Mouse (Mus musculus) CH12.LX (cell line): Measurements from ENCODE around the gene Stxbp1. TPM values are rescaled to one million over a fixed set of nuclear protein-coding genes. Genes with fewer than 3 reads are reported as not detected.

Experiments
- DNase-seq: peaks from one replicate; pipeline ENCODE4 v3.0.0-alpha.2; 2013; ENCODE audit errors: extremely low read depth
- H3K27ac ChIP-seq: 2 replicates; pipeline ENCODE4 v1.5.1; 2012; ENCODE audit warnings: low read depth, mild to moderate bottlenecking, control low read depth, moderate library complexity; ENCODE audit not compliant: insufficient read depth
- H3K27me3 ChIP-seq: replicated peaks from 2 replicates; pipeline ENCODE3; 2012; ENCODE audit warnings: inconsistent platforms
- H3K36me3 ChIP-seq, 2 experiments: replicated peaks in 1 of 2; 2 replicates each; pipeline versions ENCODE3 to v1.6.1; 2012; ENCODE audit warnings: inconsistent platforms in 1 of 2, low read length in 1 of 2, mild to moderate bottlenecking in 1 of 2, mixed read lengths in 1 of 2, moderate library complexity in 1 of 2; ENCODE audit not compliant: control insufficient read depth in 1 of 2, insufficient read depth in 1 of 2
- H3K4me1 ChIP-seq, 2 experiments: 2 replicates each; pipeline ENCODE4 v1.6.1; 2012; ENCODE audit warnings: inconsistent platforms in 1 of 2, moderate library complexity in 1 of 2; ENCODE audit not compliant: insufficient read depth in 2 of 2, control insufficient read depth in 1 of 2
- H3K4me2 ChIP-seq: 2 replicates; pipeline ENCODE4 v1.6.1; 2012; ENCODE audit warnings: low read depth, mild to moderate bottlenecking, control low read depth; ENCODE audit not compliant: poor library complexity, insufficient read depth, severe bottlenecking
- H3K4me3 ChIP-seq, 3 experiments: fragments of 150-350 bp in 1 of 3; sonication (generic) in 1 of 3; replicated peaks in 1 of 3; 2 replicates each; pipeline versions ENCODE3 to v1.5.1; 2011 to 2012; ENCODE audit warnings: low read depth in 2 of 3, low read length in 2 of 3, mild to moderate bottlenecking in 2 of 3, moderate library complexity in 2 of 3, control low read depth in 1 of 3, improper control_type of control experiment in 1 of 3, inconsistent platforms in 1 of 3, mixed read lengths in 1 of 3; ENCODE audit not compliant: poor library complexity in 1 of 3
- H3K79me2 ChIP-seq: replicated peaks from 2 replicates; pipeline ENCODE4 v1.6.1; 2012; ENCODE audit warnings: mild to moderate bottlenecking, moderate library complexity; ENCODE audit not compliant: control insufficient read depth, poor library complexity, insufficient read depth, severe bottlenecking; ENCODE audit errors: extremely low read depth
- H3K9ac ChIP-seq: 2 replicates; pipeline ENCODE4 v1.6.1; 2012; ENCODE audit warnings: low read depth, mild to moderate bottlenecking, control low read depth, moderate library complexity; ENCODE audit not compliant: insufficient read depth
- H3K9me3 ChIP-seq: replicated peaks from 2 replicates; pipeline ENCODE3; 2012; ENCODE audit warnings: low read length, inconsistent platforms, mixed read lengths
- BHLHE40 ChIP-seq: IDR thresholded peaks from 2 replicates; pipeline ENCODE4 v1.6.1; 2011; ENCODE audit warnings: mild to moderate bottlenecking, low read depth, low read length, improper control_type of control experiment
- CHD1 ChIP-seq: IDR thresholded peaks from 2 replicates; pipeline ENCODE4 v1.6.1; 2012; ENCODE audit warnings: low read depth, low read length, improper control_type of control experiment, inconsistent platforms
- CHD2 ChIP-seq: IDR thresholded peaks from 2 replicates; pipeline ENCODE4 v1.6.1; 2011; ENCODE audit warnings: low read length, improper control_type of control experiment
- CTCF ChIP-seq, 2 experiments: IDR thresholded peaks in 1 of 2; conservative IDR thresholded peaks in 1 of 2; 2 replicates each; pipeline ENCODE4 v1.5.1; 2011 to 2012; ENCODE audit warnings: low read depth in 2 of 2, low read length in 2 of 2, improper control_type of control experiment in 1 of 2, inconsistent platforms in 1 of 2, mild to moderate bottlenecking in 1 of 2, moderate library complexity in 1 of 2
- E2F4 ChIP-seq: IDR thresholded peaks from 2 replicates; pipeline ENCODE4 v1.6.1; 2011; ENCODE audit warnings: low read depth, low read length, improper control_type of control experiment; ENCODE audit not compliant: insufficient replicate concordance
- ELF1 ChIP-seq: IDR thresholded peaks from 2 replicates; pipeline ENCODE4 v1.6.1; 2014; ENCODE audit warnings: low read depth, mild to moderate bottlenecking, inconsistent platforms, low read length, improper control_type of control experiment
- EP300 ChIP-seq: IDR thresholded peaks from 2 replicates; pipeline ENCODE4 v1.6.1; 2011; ENCODE audit warnings: low read length, improper control_type of control experiment
- ETS1 ChIP-seq: conservative IDR thresholded peaks from 2 replicates; pipeline ENCODE4 v1.6.1; 2012; ENCODE audit warnings: low read depth, mild to moderate bottlenecking, inconsistent platforms, low read length, improper control_type of control experiment, moderate library complexity
- GABPA ChIP-seq: IDR thresholded peaks from 2 replicates; pipeline ENCODE4 v1.6.1; 2012; ENCODE audit warnings: low read depth, low read length, improper control_type of control experiment, inconsistent platforms; ENCODE audit not compliant: insufficient replicate concordance
- IRF4 ChIP-seq: IDR thresholded peaks from 2 replicates; pipeline ENCODE4 v1.6.1; 2014; ENCODE audit warnings: low read depth, mild to moderate bottlenecking, inconsistent platforms, low read length, improper control_type of control experiment
- KAT2A ChIP-seq: IDR thresholded peaks from 2 replicates; pipeline ENCODE4 v1.6.1; 2012; ENCODE audit warnings: low read length, improper control_type of control experiment, inconsistent platforms; ENCODE audit not compliant: insufficient replicate concordance
- MAFK ChIP-seq: IDR thresholded peaks from 2 replicates; pipeline ENCODE4 v1.6.1; 2011; ENCODE audit warnings: low read length, improper control_type of control experiment; ENCODE audit not compliant: insufficient replicate concordance
- MAX ChIP-seq: IDR thresholded peaks from 2 replicates; pipeline ENCODE4 v1.6.1; 2011; ENCODE audit warnings: low read length, improper control_type of control experiment
- MYC ChIP-seq: IDR thresholded peaks from 2 replicates; pipeline ENCODE4 v1.6.1; 2011; ENCODE audit warnings: low read depth, mild to moderate bottlenecking, improper control_type of control experiment, low read length
- NELFE ChIP-seq: IDR thresholded peaks from 2 replicates; pipeline ENCODE4 v1.6.1; 2011; ENCODE audit warnings: low read depth, low read length, improper control_type of control experiment
- NRF1 ChIP-seq: IDR thresholded peaks from 2 replicates; pipeline ENCODE4 v1.6.1; 2014; ENCODE audit warnings: low read depth, mild to moderate bottlenecking, inconsistent platforms, low read length, improper control_type of control experiment, moderate library complexity
- PAX5 ChIP-seq: IDR thresholded peaks from 2 replicates; pipeline ENCODE4 v1.6.1; 2012; ENCODE audit warnings: low read length, inconsistent platforms, mixed read lengths
- POLR2A ChIP-seq: IDR thresholded peaks from 2 replicates; pipeline ENCODE4 v1.6.1; 2011; ENCODE audit warnings: low read depth, mild to moderate bottlenecking, improper control_type of control experiment, low read length
- RAD21 ChIP-seq: IDR thresholded peaks from 2 replicates; pipeline ENCODE4 v1.6.1; 2011; ENCODE audit warnings: low read depth, mild to moderate bottlenecking, low read length, improper control_type of control experiment, moderate library complexity
- RCOR1 ChIP-seq: conservative IDR thresholded peaks from 2 replicates; pipeline ENCODE4 v1.6.1; 2012; ENCODE audit warnings: low read depth, mild to moderate bottlenecking, inconsistent platforms, low read length, improper control_type of control experiment
- SIN3A ChIP-seq: IDR thresholded peaks from 2 replicates; pipeline ENCODE4 v1.6.1; 2012; ENCODE audit warnings: low read length, improper control_type of control experiment, inconsistent platforms
- SMC3 ChIP-seq: IDR thresholded peaks from 2 replicates; pipeline ENCODE4 v1.6.1; 2011; ENCODE audit warnings: low read depth, low read length, improper control_type of control experiment
- TCF12 ChIP-seq: IDR thresholded peaks from 2 replicates; pipeline ENCODE4 v1.6.1; 2014; ENCODE audit warnings: low read depth, mild to moderate bottlenecking, inconsistent platforms, low read length, improper control_type of control experiment
- UBTF ChIP-seq: IDR thresholded peaks from 2 replicates; pipeline ENCODE4 v1.6.1; 2012; ENCODE audit warnings: low read depth, mild to moderate bottlenecking, inconsistent platforms, low read length, improper control_type of control experiment, moderate library complexity
- ZNF384 ChIP-seq: IDR thresholded peaks from 2 replicates; pipeline ENCODE4 v1.6.1; 2012; ENCODE audit warnings: low read depth, low read length, improper control_type of control experiment, inconsistent platforms
- dilution Hi-C: fragments of 300-500 bp; cut with MboI; formaldehyde crosslinking; loops from 2 replicates; pipeline ENCODE4 v1.14.3; 2020; ENCODE audit warnings: low sequenced_read_pairs; ENCODE audit not compliant: extremely low pct_unique_long_range_greater_than_20kb, extremely low pct_ligation_motif_present
- in situ Hi-C: fragments of 300-500 bp; cut with MboI; formaldehyde crosslinking; loops from 3 replicates; pipeline ENCODE4 v1.14.3; 2019; ENCODE audit warnings: low sequenced_read_pairs, low pct_ligation_motif_present, low pct_unique_long_range_greater_than_20kb, mixed read lengths
- polyA plus RNA-seq: library from polyadenylated mRNA; unstranded; fragments of >175 nt; gene quantifications from 2 replicates; pipeline ENCODE4 v1.2.1, GENCODE M21; 2012; ENCODE audit warnings: low read depth; ENCODE audit not compliant: insufficient read length
- total RNA-seq, 2 experiments: library from RNA; depleted of rRNA; stranded (reverse); fragments of 300-350 nt in 1 of 2; fragments of >200 nt in 1 of 2; gene quantifications; 2 replicates each; pipeline ENCODE4 v1.2.3; 2012 to 2014

Stxbp1 gene
- total and polyA plus RNA-seq, 3 experiments, result 1.5 to 8.3 (median 2.5) TPM

- in situ Hi-C loops, result loop anchor here (5.0 kb wide), 2 partner anchors 47 to 127 kb away; partner anchors contain the start of gene Cdk9
- no peak for DNase-seq
- Histone ChIP-seq H3K4me3 (no peak overlapping the region), H3K36me3 (peaks cover 35 to 64% of the 10 kb centered on the region in 2 experiments)
- no peak for TF ChIP-seq SIN3A
- TF ChIP-seq SMC3, result no peak
- TF ChIP-seq ZNF384, result no peak
- no peak for TF ChIP-seq CHD1
- no peak for TF ChIP-seq MAFK
- no peak for TF ChIP-seq PAX5
- TF ChIP-seq GABPA, result no peak
- no peak for TF ChIP-seq NRF1
- TF ChIP-seq CTCF (conservative IDR thresholded peaks at IDR 0.05 in 1 of 2, IDR thresholded peaks at IDR 0.05 in 1 of 2; ENCODE audit: low read depth in 2 of 2, low read length in 2 of 2), result no peak
- TF ChIP-seq POLR2A, result no peak
- TF ChIP-seq NELFE, result no peak
- no peak for TF ChIP-seq E2F4
- TF ChIP-seq TCF12, result no peak
- TF ChIP-seq MAX, result no peak
- no peak for TF ChIP-seq ELF1
- TF ChIP-seq CHD2, result no peak
- TF ChIP-seq RCOR1, result no peak
- TF ChIP-seq, all 38 proteins: peak for 0
- H3K79me2 ChIP-seq, result no peaks in the 10 kb centered on the region
- no peaks in the 10 kb centered on the region for H3K9me3 ChIP-seq
- peaks cover 0 to 10% of the 10 kb centered on the region in 2 experiments; a peak in 3 of 4 replicates for H3K4me1 ChIP-seq
- dilution Hi-C loops, result no loop called here
- no peak overlapping the region for H3K9ac ChIP-seq
- H3K27me3 ChIP-seq, result no peaks in the 10 kb centered on the region
- H3K4me2 ChIP-seq, result no peak overlapping the region
- no peak overlapping the region for H3K27ac ChIP-seq
These were observed 88.0 kb downstream of the Stxbp1 start for GRCm38 (mm10) chr2:32759001-32759400.

GRCm38 (mm10) chr2:32758503-32758902, 88.5 kb downstream of the Stxbp1 start:
- Histone ChIP-seq H3K27me3 (no peaks in the 10 kb centered on the region), H3K9ac (no peak overlapping the region), H3K79me2 (no peaks in the 10 kb centered on the region), H3K9me3 (no peaks in the 10 kb centered on the region), H3K4me2 (no peak overlapping the region), H3K36me3 (peaks cover 37 to 68% of the 10 kb centered on the region in 2 experiments), H3K4me3 (no peak overlapping the region), H3K27ac (no peak overlapping the region), H3K4me1 (peaks cover 0 to 10% of the 10 kb centered on the region in 2 experiments; a peak in 3 of 4 replicates)
- TF ChIP-seq NELFE (no peak), BHLHE40 (no peak), ELF1 (no peak), NRF1 (no peak), KAT2A (no peak), E2F4 (no peak), MYC (no peak), ETS1 (no peak), RAD21 (no peak), ZNF384 (no peak), UBTF (no peak), IRF4 (no peak), EP300 (no peak), CTCF (conservative IDR thresholded peaks at IDR 0.05 in 1 of 2, IDR thresholded peaks at IDR 0.05 in 1 of 2; ENCODE audit: low read depth in 2 of 2, low read length in 2 of 2) (no peak), MAFK (no peak), TCF12 (no peak)
- dilution Hi-C loops, result no loop called here
- in situ Hi-C loops, result loop anchor here (5.0 kb wide), 2 partner anchors 46 to 126 kb away; partner anchors contain the start of gene Cdk9
- DNase-seq, result no peak
